Mouse (Mus musculus) kidney, adult 9 months (tissue): ENCODE data around the gene Fshb.

ENCODE experiments used
- DNase-seq: peaks from one replicate; pipeline ENCODE4 v3.0.0; 2022

Fshb gene

GRCm38 (mm10) chr2:107059556-107059955 is at the start of gene Fshb:
Gene Fshb, minus strand, starts transcription at chr2:107059656.
- DNase-seq = no peak

DNA sequence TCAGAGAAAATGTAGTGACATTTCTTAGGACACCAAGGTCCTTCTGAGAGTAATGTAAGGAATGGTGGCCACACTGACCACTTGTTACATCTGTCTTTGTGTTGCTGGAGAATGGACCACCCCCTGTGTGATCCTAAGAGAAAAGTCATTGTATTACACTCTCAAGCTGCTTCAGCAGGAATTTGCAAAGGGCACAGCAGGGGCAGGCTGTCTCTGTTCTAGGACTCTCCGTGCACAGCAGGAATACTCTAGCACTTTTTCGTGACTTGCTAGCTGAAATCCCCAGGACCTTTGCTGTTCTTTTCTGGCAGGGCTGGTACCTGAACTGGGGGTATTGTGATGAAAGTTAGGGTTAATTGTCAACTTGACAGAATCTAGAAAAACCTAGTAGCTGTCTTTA is 24.8 kb upstream of the Fshb start:
- no peak for DNase-seq

DNA sequence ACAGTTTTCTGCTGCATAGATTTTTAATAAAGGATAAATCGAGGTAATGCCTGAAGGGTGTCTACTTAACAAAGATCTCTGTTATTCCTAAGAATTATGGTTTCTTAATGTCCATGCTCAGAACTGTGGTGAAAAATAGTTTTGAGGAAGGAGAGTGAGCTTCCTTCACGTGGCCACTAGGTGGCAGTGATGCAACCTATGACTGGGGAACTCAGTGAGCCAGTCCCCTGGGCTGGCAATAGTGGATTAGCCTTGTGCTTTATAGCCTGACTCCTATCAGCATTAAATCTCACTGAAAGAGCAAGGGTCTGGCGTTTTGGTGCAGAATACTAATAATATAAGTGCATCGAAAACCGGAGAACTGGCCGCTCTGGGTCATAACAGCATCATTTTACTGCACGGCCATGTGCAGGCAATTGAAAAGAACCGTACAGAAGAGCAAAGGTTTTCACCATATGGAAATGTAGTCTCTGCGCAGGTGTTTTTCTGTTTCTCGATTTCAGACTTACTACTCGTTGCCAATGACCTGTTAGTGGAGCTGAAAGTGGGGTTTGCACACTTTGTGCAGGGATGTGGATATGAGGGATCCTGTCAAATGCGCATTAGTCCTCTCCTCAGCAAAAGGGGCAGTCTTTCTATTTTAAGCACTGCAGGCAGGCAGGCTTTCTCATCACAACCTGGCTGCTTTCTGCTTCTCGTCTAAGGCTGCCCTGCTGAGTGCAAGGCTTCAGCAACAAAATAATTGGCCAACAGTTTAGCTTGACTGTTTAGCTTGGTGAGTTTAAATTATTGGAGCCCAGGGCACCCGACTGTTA is 23.8 kb upstream of the Fshb start:
- peak; percentile 1 for DNase-seq

- DNase-seq = no peak
These were observed 3.8 kb upstream of the Fshb start for GRCm38 (mm10) chr2:107063260-107063659.

- no peak for DNase-seq
These were observed 13.5 kb downstream of the Fshb start for GRCm38 (mm10) chr2:107045955-107046354.

DNA sequence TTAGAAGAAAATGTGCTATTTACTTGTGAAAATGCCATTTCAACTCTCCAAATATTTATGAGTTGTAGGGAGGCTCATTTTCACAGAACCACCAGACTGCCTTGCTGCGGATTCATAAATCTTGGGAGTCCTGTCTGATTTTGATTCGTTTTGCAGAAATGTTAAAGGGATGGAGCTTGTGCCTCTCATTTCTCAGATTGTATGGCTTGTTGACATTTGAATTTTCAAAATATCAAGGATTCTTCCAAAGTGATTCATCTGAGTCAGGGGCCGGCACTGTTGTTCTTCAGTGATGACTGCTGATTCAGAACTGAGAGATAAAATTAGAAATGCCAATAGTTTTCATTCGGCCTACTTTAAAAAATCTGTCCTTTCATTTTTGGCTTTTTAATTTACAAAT is 18.6 kb downstream of the Fshb start:
- no peak for DNase-seq

GRCm38 (mm10) chr2:107035980-107036379 is 23.5 kb downstream of the Fshb start:
- no peak for DNase-seq

DNA sequence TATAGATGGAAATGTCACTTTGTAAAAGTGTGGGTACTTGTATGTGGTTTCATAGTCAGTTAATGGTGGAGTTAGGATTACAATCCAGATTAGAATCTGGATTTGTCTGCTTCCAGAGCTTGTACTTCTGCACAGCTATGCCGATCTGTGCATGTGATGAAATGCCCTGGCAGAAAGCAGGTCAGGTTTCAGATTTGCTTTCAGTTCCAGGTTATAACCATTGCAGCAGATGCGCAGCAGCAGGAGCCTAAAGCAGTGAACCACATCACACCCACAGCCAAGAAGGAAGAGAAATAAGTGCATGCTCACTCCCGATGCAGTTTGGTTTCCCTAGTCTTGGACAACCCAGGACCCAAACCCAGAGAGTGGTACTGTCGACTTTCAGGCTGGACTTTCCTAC is 34.8 kb downstream of the Fshb start:
- no peak for DNase-seq

GRCm38 (mm10) chr2:107022713-107023112 is 36.7 kb downstream of the Fshb start:
- DNase-seq = no peak

GRCm38 (mm10) chr2:107019331-107019730 is 40.1 kb downstream of the Fshb start:
- DNase-seq = no peak

DNA sequence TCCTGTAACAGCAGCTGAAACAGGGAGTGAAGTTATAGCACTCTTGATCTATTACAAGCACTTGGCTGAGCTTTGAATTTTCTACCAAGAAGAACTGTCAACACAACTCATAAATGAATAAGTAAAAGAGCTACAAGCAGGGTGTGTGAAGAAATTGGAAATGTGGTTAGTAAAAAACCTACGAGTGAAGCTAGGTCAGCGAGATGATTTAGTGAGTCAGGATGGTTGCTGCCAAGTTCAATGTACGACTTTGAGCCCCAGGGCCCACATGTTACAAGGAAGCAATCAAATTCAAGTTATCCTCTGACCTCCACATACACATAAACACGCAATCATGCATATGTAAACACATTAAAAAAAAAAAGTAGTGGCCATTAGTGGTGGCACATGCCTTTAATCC is 46.3 kb downstream of the Fshb start:
- no peak for DNase-seq

DNA sequence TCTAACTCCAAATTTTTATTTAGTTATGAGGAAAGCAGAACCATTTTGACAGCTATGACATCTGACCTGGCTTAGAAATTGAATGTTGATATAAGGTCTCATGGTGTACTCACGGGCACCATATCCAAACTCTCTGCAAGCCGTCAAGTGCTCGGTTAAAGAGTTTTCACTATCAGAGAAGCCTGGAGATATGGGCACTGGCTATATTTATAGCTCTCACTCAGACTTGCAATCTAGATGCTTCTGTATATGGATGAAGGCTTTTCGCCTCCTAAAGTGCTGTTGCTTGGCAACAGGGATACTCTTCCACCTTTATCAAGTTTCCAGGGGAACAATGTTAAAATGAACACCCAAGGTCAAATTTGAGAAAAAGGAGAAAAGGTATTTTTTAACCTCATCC is 47.1 kb downstream of the Fshb start:
- DNase-seq = no peak

DNA sequence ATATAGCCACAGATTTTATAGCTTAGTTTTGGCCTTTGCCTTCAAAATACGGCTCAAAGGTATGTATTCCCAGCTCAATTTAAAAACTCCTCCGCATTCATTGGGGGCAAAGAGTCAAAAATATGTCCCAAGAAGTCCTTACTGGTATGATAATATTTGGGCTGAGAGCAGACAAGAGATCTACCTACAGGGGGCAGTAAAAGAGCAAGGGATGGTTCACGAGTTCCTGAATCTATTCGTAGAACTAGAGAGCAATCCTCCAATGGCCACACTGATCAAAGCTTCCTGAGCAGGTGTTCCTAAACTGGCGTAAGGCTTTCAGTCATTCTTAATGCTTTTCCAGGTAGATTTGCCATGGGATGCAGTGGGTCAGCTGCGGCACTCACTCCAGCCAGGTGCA is 49.3 kb downstream of the Fshb start:
- no peak for DNase-seq

DNA sequence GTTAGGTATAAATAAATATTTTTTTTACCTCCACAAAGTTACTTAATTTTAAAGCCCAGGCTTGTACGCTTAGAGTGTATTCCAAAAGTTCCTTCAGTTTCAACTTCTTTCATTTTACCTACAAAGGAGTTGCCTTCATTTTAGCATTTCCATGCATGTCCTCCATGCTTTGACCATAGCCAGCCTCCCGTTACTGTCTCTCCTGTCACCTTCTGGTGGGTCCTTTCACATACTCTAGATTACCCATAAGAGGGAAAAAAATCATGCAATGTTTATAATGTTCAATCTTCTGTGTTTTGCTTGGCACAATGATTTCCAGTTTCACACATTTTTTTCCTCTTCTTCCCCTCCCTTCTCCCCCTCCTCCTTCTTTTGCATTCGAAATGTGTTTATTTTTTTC is 53.1 kb downstream of the Fshb start:
- no peak for DNase-seq
